Mouse (Mus musculus) intestine, embryonic 14.5 days (tissue): ENCODE measurements around the gene Gm7073. TPM values are rescaled to one million over a fixed set of nuclear protein-coding genes. Genes with fewer than 3 reads are reported as not detected.
A peak's percentile ranks its signal among the peaks of the same experiment; 100 is the strongest.

Source experiments
- ATAC-seq: fragments of 200-750 bp; cut with Nextera tagmentation; replicated peaks from 2 replicates; pipeline ENCODE4 v1.8.0; 2017; ENCODE audit warnings: low read depth, moderate number of reproducible peaks, moderate TSS enrichment, moderate library complexity; ENCODE audit not compliant: low FRiP score, low TSS enrichment
- DNase-seq: peaks from one replicate; pipeline ENCODE4 v3.0.0-alpha.2; 2018; ENCODE audit warnings: low spot score
- H3K27ac ChIP-seq: fragments of 300-500 bp; sonication (generic); 2 replicates; pipeline ENCODE4 v1.5.1; 2014; ENCODE audit warnings: low read depth, mild to moderate bottlenecking, control low read depth
- H3K27me3 ChIP-seq: fragments of 300-500 bp; sonication (generic); replicated peaks from 2 replicates; pipeline ENCODE4 v1.6.1; 2014; ENCODE audit warnings: low read length, control low read depth; ENCODE audit not compliant: control insufficient read depth, insufficient read depth
- H3K36me3 ChIP-seq: fragments of 300-500 bp; sonication (generic); 2 replicates; pipeline ENCODE4 v1.6.1; 2014; ENCODE audit warnings: low read length, control low read depth; ENCODE audit not compliant: control insufficient read depth, insufficient read depth
- H3K4me1 ChIP-seq: fragments of 300-500 bp; sonication (generic); replicated peaks from 2 replicates; pipeline ENCODE4 v1.6.1; 2014; ENCODE audit warnings: low read length, control low read depth, mixed read lengths; ENCODE audit not compliant: control insufficient read depth, insufficient read depth
- H3K4me2 ChIP-seq: fragments of 300-500 bp; sonication (generic); 2 replicates; pipeline ENCODE4 v1.6.1; 2014; ENCODE audit warnings: low read length
- H3K4me3 ChIP-seq: fragments of 300-500 bp; sonication (generic); 2 replicates; pipeline ENCODE4 v1.5.1; 2014; ENCODE audit warnings: low read depth, low read length, control low read depth, mixed read lengths
- H3K9ac ChIP-seq: fragments of 300-500 bp; sonication (generic); 2 replicates; pipeline ENCODE4 v1.6.1; 2014; ENCODE audit warnings: mild to moderate bottlenecking, low read length
- H3K9me3 ChIP-seq: fragments of 300-500 bp; sonication (generic); 2 replicates; pipeline ENCODE4 v1.6.1; 2016; ENCODE audit warnings: low read length, control low read depth; ENCODE audit not compliant: control insufficient read depth
- WGBS: fragments of 180-500 bp; shearing (Covaris S2); extraction: QIAGEN DNeasy Blood & Tissue Kit; methylation state at CpG from one replicate; pipeline ENCODE4 v1.1.7; 2014; 5-methylcytosine and 5-hydroxymethylcytosine counted together
- polyA plus RNA-seq: library from polyadenylated mRNA; unstranded; fragments of >200 nt; fragmentation: Nextera tagmentation; extraction: Ambion mirVana; gene quantifications from 2 replicates; pipeline ENCODE4 v1.2.1, GENCODE M21; 2014

Gm7073 gene
- polyA plus RNA-seq, 1 experiment from 2014 or later = not detected

GRCm38 (mm10) chrX:60542901-60543300 is 3.9 kb upstream of the Gm7073 start:
- no peaks in the 10 kb centered on the region for H3K9me3 ChIP-seq
- no peak overlapping the region for H3K9ac ChIP-seq
- H3K36me3 ChIP-seq = no peaks in the 10 kb centered on the region
- DNase-seq = no peak
- H3K4me2 ChIP-seq = no peak overlapping the region
- H3K4me1 ChIP-seq = no peaks in the 10 kb centered on the region
- ATAC-seq = no peak
- H3K27me3 ChIP-seq = 0 out of 2 replicates have a peak, but pooled peaks cover 10% of the 10 kb centered on the region
- no peak overlapping the region for H3K4me3 ChIP-seq
- WGBS = 77% methylated on average over 1 of the region's 1 CpGs
- no peak overlapping the region for H3K27ac ChIP-seq

DNA sequence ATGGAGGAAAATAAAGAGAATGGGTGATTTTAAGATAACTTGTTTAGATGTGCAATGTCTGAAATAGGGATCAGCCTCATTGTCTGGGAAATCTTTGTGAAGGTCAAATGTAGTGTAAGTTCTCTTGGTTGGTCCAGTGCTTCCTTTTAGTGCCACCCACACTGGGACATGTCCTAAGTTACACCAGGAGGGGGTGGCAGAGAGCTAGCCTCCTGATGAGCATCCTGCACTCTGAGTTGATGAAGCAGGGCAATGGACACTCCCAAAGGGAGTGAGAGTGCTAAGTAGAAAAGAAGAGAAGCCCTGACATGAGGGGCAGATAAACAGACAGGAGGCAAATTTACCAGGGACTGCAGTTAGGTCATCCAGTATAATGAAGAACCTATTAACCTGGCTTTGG is 35.1 kb downstream of the Gm7073 start:
- no peaks in the 10 kb centered on the region for H3K4me1 ChIP-seq
- H3K27ac ChIP-seq = no peak overlapping the region
- no peak for ATAC-seq
- H3K27me3 ChIP-seq = no peaks in the 10 kb centered on the region
- no peak for DNase-seq
- H3K4me3 ChIP-seq = no peak overlapping the region
- H3K4me2 ChIP-seq = no peak overlapping the region
- no peaks in the 10 kb centered on the region for H3K9me3 ChIP-seq
- H3K36me3 ChIP-seq = no peaks in the 10 kb centered on the region
- H3K9ac ChIP-seq = no peak overlapping the region

DNA sequence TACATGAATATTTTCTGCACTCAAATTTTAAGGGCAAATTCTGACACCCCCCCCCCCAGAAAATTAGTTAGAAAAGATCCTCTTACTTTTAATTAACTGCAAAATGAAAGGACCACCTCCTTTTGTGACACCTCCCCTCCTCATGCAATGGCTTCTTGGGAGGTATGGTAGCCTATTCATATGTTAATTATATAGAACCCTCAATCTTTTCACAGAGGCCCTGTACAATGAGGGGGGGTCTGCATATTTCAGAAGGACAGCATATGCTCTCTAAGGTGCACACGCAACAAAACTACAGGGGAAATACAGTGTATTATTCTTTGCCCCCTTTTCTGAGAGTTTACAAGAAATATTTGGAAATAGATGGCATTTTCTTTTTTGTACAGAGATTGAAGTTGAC is 41.3 kb downstream of the Gm7073 start:
- Histone ChIP-seq H3K4me3 (no peak overlapping the region), H3K4me2 (no peak overlapping the region), H3K9ac (no peak overlapping the region), H3K4me1 (no peaks in the 10 kb centered on the region), H3K27ac (no peak overlapping the region), H3K36me3 (no peaks in the 10 kb centered on the region), H3K27me3 (no peaks in the 10 kb centered on the region), H3K9me3 (no peaks in the 10 kb centered on the region)
- 62% methylated on average over 1 of the region's 1 CpGs for WGBS
- ATAC-seq (no peak), DNase-seq (no peak)

DNA sequence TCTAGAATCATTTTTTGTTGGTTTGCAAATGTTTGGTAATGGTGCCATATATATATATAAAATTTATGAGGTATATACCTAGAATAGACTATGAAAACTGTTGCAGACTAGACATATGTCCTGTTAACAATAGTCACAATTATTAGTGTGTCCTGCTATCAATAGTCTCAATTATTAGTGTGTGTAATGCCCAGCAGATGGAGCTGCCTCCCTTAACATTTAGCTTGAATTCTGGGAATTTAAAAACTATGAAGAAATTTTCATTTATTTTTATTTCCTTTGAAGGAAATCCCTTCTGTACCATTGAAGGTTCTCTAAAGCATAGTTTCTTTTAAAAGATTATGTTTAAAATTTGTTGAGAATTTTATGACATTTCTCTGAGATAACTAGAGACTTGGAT is 43.7 kb downstream of the Gm7073 start:
- no peak overlapping the region for H3K4me3 ChIP-seq
- no peak overlapping the region for H3K4me2 ChIP-seq
- no peaks in the 10 kb centered on the region for H3K36me3 ChIP-seq
- H3K4me1 ChIP-seq = no peaks in the 10 kb centered on the region
- no peaks in the 10 kb centered on the region for H3K9me3 ChIP-seq
- ATAC-seq (no peak), DNase-seq (no peak)
- H3K27ac ChIP-seq = no peak overlapping the region
- no peak overlapping the region for H3K9ac ChIP-seq
- no peaks in the 10 kb centered on the region for H3K27me3 ChIP-seq

GRCm38 (mm10) chrX:60463786-60464185 is 75.3 kb downstream of the Gm7073 start:
- Histone ChIP-seq H3K27ac (no peak overlapping the region), H3K4me3 (no peak overlapping the region), H3K4me2 (no peak overlapping the region), H3K4me1 (no peaks in the 10 kb centered on the region), H3K9me3 (no peaks in the 10 kb centered on the region), H3K27me3 (no peaks in the 10 kb centered on the region), H3K9ac (no peak overlapping the region), H3K36me3 (no peaks in the 10 kb centered on the region)
- no peak for DNase-seq
- 14% methylated on average over 2 of the region's 2 CpGs for WGBS
- ATAC-seq = no peak

- no peaks in the 10 kb centered on the region for H3K27me3 ChIP-seq
- H3K4me2 ChIP-seq = no peak overlapping the region
- DNase-seq = no peak
- H3K4me3 ChIP-seq = no peak overlapping the region
- H3K27ac ChIP-seq = no peak overlapping the region
- H3K4me1 ChIP-seq = no peaks in the 10 kb centered on the region
- H3K36me3 ChIP-seq = no peaks in the 10 kb centered on the region
- H3K9ac ChIP-seq = no peak overlapping the region
- ATAC-seq = no peak
- no peaks in the 10 kb centered on the region for H3K9me3 ChIP-seq
- WGBS = 64% methylated on average over 4 of the region's 4 CpGs
Measured at GRCm38 (mm10) chrX:60414563-60415111, 124.4 kb downstream of the Gm7073 start.

DNA sequence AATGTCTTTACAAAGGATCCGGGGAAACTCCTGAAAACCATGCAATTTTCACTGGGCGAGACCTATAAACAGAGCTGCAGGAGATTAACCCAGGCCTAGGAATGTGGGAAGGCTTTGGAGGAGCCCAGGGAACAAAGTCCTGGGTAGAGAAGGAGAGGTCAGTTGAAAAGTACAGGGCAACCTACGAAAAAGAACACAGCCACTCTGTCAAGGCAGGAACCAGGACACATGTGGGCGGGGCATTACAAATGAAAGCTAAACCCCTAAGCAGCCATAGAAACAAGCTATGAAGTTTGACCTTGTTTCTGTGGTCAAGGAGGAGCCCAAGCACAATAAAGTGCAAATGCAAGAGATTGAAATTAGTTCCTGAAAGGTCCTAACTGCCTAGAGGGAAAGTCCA is 133.4 kb downstream of the Gm7073 start:
- ATAC-seq (no peak), DNase-seq (no peak)
- 54% methylated on average over 4 of the region's 4 CpGs for WGBS
- no peak overlapping the region for H3K27ac ChIP-seq
- H3K4me3 ChIP-seq = no peak overlapping the region
- H3K9ac ChIP-seq = no peak overlapping the region
- H3K9me3 ChIP-seq = no peaks in the 10 kb centered on the region
- H3K4me2 ChIP-seq = no peak overlapping the region
- H3K36me3 ChIP-seq = no peaks in the 10 kb centered on the region
- no peaks in the 10 kb centered on the region for H3K27me3 ChIP-seq
- H3K4me1 ChIP-seq = no peaks in the 10 kb centered on the region

DNA sequence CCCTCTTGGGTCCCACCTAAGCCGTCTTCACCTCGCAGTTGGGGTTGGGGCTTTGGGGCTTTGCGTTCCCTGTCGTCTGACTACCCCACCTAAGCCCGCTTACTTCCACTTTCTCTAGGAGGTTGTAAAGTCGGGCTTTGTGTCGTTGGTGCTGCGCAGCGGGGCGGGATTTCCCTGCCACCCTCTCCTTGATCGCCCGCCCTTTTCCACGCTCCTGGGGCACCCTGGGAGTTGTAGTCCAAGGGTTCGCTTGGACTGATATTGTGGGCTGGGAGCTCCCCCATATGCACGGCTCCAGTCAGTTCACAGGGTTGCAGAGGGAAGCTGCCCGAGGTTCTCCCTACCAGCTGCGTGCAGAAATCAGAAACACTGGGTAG is 134.4 kb downstream of the Gm7073 start:
- Histone ChIP-seq H3K36me3 (no peaks in the 10 kb centered on the region), H3K4me3 (peak overlapping the region; percentile 55), H3K9me3 (no peaks in the 10 kb centered on the region), H3K9ac (peak overlapping the region; percentile 87), H3K4me2 (peak overlapping the region; percentile 33), H3K27me3 (no peaks in the 10 kb centered on the region), H3K27ac (peak overlapping the region; percentile 95), H3K4me1 (no peaks in the 10 kb centered on the region)
- ATAC-seq (peak; percentile 90), DNase-seq (no peak)
- WGBS = 3% methylated on average over 16 of the region's 17 CpGs

DNA sequence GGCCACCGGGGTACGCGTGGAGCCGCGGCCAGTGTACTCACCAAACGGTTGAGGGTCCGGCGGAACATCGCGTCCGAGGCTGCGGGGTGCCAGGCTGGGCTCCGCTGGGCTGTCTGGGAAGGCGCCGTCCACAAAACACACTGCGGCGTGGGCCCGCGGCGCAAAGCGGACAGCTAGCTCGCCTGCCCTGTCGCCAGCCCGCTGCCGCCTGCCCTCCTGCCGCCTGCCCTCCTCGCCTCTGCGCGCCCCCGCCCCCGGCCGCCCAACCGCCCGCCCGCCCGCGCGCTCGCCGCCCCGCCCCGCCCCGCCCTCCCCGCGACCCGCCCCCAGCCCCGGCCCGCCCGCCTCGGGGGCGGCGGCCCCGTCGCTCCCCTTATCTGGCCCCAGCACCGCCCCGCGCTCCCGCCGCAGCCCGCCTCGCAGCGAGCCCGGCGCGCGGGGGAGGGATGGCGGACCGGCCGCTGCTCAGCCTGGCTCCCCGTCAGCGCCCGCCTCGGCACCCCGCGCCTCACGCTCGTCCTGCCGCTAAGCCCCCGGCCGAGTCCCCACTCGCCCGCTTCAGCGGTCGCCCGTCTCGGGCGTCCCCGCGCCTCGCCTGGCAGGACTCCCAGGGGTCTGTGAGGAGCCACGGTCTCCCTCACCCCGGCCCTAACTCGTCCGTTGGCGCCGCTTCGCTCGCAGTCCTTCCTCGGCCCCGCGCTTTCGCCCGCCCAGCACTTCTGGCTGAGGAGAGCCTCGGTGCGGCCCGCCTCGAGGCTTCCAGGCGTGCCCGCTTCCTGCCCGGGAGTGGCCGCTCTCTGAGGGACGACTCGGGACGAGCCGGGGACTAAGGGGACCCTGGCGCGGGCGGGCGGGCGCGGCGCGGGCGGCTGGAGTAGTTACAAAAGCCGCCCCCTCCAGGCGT is 135.0 kb downstream of the Gm7073 start:
- ATAC-seq (peak; percentile 86), DNase-seq (peak; percentile 87)
- peak overlapping the region; percentile 87 for H3K9ac ChIP-seq
- H3K4me2 ChIP-seq = peak overlapping the region; percentile 55
- peak overlapping the region; percentile 55 for H3K4me3 ChIP-seq
- H3K36me3 ChIP-seq = no peaks in the 10 kb centered on the region
- WGBS = 10% methylated on average over 71 of the region's 126 CpGs
- H3K9me3 ChIP-seq = no peaks in the 10 kb centered on the region
- no peaks in the 10 kb centered on the region for H3K27me3 ChIP-seq
- H3K27ac ChIP-seq = peak overlapping the region; percentile 95
- no peaks in the 10 kb centered on the region for H3K4me1 ChIP-seq
